Mouse (Mus musculus) right cerebral cortex, postnatal 14 days (tissue): ENCODE measurements around the gene Piwil1.

Source experiments
- DNase-seq: peaks from one replicate; pipeline ENCODE4 v3.0.0; 2022

Piwil1 gene

DNA sequence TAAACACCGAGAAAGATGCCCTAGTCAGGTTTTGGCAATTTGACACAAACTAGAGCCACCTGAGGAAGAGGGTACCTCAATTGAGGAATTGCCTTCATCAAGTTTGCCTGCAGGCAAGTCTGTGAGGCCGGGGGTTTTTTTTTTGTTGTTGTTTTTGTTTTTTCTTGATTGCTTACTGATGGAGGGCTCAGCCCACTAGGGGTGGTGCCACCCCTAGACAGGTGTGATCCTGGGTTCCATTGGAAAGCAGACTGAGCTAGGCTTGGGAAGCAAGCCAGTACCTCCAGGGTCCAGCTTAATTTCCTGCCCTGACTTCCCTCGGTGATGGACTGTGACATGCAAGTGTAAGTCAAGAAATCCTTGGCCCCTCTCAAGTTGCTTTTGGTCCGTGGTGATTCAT is at the start of gene Piwil1:
TSS of gene Piwil1 (plus strand) at position 301 of the 400 bp plus-strand sequence.
- no peak for DNase-seq

DNA sequence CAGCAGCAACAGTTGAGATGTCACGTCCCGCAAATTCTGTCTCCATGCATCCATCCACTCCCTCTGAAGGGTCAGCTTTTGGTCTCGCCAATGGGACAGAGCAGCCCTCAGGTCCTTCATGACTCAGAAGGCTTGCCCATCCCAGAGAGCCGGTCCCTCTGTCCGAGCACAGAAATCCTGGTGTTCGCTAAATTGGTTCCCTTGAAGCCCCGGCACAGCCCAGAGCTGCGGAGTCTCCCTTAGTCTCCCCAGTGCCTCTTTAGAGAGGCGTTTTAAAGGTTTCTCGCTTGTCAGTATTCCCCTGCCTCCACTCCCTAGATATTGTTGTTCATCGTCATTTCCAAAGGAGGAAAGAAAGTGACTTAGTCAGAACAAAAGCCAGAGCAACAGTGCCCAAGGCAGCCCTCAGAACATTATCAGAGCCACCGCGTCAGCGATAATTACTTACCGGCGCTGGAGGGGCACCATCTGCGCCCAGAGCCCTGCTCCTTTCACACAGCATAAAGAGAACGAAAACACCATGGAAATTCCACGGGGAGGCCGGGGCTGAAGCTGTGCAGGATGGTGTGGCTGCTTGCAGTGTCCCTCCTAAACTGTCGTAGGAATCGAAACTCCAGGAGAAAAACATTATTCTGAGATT is 45.7 kb upstream of the Piwil1 start:
- DNase-seq: no peak

DNA sequence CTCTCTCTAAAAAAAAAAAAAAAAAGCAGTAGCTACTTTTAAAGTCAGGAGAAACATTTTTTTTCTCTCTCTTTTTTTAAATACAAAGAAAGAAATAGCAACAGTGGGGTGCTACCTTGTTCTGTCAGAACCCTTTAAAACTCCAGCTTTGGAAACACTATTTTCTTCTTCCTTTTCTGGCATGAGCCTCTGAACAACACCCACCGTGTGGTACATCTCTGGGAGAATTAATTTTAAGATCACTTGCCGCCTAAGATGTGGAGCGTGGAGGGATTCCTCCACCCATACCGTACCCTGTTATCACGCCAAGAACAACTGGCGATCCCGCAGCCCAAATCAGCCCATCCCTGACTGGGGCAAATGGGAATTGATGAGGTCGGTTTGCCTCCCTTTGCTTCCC is 42.2 kb upstream of the Piwil1 start:
- no peak for DNase-seq

DNA sequence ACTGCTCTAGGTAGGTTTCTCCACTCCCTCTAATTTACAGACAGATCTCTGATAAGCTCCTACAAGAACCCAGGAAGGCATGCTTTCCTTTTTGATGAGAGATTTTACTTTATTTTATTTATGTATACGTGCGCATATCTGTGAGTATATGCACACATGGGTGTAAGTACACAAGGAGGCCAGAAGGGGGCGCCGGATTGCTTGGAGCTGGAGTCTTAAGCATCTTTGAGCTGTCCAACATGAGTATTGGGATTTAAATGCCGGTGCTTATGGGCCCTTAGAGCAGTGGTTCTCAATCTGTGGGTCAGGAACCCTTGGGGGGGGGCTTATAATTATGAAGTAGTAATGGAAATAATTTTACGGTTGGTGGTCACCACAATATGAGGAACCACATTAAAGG is 39.4 kb upstream of the Piwil1 start:
- DNase-seq: no peak

DNA sequence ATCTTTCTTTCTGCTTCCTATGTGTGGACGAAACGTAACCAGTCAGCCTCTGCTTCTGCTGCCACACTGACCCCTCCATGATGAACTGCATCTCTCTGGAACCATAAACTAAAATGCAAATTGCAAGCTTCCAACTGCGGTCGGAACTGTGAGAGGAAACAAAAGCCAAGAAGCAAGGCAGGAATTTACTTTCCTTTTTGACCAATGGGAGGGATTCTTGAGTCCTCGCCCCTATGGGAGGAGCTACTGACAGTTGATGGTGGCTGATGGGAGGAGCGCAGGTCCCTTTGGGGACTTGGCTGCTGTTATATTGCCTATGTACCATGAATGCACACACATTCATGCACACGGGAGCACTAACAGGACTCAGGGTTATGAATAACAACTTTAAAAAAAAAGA is 38.3 kb upstream of the Piwil1 start:
- no peak for DNase-seq

DNA sequence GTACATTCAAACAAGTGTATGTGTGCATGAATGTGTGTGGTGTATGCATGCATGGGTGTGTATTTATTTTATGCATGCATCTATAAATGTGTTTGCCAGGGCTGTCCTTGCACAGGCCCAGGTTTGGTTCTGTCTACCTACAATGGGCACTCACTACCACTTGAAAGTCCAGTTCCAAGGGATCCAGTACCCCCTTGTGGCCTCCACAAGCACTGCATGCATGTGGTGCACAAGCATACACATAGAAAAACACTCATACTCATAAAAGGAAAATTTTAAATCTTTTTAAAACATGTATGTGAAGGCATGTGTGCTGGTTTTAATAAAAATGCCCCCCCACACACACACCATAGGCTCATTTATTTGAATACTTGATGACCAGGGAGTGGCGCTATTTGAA is 37.3 kb upstream of the Piwil1 start:
- peak; percentile 30 for DNase-seq

DNA sequence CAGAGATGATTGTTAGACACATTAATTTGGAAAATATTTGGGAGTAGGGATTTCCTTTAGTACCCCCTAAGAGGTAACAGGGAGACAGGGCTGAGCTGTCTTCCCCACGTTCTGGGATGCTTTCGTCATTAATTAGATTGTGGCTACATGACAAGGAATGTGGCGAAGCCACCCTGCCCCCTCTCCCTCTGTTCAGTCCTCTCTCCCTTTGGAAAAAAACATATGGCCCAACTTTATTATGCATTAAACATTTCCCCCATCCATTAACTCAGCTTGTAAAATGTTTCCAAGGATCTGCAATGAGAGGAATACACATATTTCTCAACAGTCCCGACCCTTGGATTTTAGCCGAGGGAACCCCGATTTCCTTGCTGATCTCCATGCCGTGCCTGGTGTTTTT is 35.0 kb upstream of the Piwil1 start:
- DNase-seq: no peak

DNA sequence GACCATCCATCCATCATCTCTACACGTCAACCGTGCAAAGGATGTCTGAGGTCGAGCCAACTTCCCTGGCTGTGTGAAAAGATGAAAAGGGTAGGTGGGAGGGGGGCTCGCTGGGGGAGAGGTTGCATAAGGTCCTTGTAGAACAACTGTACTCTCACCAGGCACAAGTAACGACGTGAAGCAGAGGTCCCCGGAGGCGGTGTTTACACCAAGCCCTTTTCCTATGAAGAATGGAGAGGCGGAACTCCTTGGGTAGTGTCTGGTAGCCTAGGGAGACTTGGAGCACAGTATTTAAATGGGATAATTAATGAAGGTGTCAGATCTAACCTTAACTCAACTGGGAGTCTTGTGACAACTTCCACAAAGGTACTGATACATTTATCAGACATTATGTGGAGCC is 28.2 kb upstream of the Piwil1 start:
- no peak for DNase-seq

DNA sequence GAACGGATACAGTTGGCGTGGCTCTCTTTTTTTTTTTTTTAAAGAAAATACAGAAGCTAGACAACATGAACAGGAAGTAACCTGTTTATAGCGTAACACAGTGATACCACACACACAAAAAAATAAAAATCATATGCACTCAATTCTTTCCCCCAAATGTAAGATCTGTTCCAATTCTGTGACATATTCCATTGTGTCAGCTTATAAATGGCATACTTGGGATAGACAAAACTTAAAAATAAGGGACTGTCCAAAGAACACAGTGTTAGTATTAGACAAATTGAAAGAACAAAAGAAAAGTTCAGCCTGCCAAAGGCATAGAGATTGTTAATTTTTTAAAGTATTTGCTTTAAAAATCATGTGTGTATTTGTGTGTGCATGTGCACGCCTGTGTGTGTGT is 25.0 kb upstream of the Piwil1 start:
- no peak for DNase-seq

DNA sequence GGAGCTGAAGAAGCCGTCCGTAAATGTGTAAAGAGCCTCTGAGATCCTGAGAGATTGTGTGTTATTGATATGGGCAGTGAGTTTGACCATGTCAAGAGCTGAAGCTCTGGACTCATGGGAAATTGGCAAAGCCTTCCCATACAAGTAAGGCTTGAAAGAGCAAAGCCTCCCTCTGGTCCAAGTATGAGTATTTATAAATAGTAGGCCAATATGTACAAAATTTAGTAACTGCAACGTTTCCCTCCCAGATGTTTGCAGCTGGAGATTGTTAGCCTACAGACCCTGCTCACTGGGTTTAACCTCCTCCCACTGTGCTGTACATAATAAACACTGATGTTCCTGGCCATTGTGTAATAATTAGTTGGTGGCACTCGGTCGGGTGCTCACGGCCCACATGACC is 24.5 kb upstream of the Piwil1 start:
- no peak for DNase-seq

DNA sequence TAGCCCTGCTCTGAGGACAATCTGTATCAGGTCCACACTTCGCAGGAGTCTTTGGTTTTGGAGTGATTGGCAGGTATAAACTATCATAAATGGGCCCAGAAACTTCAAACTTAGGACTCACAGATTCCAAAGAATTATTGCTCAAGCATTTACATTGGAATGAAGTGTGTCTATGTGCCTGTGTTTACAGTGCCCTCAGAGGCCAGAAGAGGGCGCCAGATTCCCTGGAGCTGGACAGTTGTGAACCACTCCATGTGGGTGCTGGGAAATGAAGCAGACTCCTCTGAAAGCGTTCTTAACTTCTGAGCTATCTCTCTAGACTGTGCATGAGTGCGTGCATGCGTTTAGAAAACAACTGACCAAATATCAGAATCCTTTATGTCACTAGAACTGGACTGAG is 20.9 kb upstream of the Piwil1 start:
- no peak for DNase-seq

DNA sequence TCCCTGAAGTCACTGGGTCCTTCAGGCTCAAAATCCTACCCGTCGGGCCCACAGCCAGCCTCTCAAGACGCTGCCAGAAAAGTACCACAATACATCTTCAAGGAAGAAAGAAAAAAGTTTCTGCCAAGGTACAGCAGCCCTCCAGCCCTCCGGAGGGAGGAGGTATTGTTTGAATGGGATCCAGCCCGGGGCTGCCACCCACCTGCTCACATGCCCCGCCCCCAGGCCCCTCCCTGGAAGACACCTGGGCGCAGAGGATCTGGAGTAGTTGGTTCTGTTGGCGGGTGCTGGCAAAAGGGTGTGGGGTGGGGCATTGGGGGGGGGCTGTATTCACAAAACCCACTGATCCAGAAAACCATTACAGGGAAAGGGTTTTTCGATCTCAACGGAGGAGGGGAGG is 18.1 kb upstream of the Piwil1 start:
- DNase-seq: no peak

DNA sequence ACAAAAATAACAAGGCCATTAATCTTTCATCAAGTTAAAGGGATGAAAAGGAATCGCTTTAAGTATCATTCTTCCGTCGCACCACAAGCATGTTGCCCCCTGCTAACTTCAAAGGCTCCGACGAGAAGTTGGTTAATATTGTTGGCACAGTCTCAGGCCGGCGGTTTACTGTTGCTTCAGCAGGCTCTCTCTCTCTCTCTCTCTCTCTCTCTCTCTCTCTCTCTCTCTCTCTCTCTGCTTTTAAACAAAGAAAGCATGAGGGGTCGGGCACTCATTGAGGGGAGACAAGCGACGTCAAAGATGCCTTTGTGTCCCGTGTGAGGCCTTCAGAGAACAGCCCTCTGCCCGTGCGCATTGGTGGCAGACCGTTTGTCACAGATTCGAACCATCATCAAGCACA is 17.7 kb upstream of the Piwil1 start:
- no peak for DNase-seq

DNA sequence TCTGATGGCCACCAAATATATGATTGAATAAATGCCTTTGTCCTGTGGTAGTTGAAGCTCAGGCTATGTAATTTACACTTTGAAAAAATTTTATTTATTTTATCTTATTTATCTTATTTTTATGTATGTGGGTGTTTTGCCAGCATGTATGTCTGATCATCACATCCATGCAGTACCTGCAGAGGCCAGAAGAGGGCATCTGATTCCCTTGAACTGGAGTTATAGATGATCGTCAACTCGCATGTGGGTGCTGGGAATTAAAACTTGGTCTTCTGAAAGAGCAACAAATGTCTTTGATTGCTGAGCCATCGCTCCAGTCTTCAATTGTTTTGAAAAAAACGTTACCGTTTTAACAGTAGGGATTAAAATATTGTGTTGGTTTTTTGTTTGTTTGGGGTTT is 15.2 kb upstream of the Piwil1 start:
- DNase-seq: no peak

DNA sequence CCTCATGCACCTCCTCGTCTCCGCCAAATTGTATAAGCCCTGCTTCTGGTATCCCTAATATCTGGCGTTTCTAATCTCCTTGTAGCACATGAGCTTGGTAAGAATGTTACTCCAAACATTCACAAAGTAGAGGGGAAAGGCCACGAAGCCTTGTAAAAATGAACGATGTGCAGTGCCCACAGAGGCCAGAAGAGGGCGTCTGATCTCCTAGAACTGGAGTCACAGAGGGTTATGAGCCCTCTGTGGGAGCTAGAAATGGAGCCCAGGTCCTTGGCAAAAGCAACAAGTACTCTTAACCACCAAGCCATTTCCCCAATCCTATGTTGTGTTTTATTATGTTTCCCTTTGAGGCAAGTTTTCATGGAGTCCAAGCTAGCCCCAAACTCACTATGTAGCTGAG is 8.2 kb upstream of the Piwil1 start:
- DNase-seq: no peak

DNA sequence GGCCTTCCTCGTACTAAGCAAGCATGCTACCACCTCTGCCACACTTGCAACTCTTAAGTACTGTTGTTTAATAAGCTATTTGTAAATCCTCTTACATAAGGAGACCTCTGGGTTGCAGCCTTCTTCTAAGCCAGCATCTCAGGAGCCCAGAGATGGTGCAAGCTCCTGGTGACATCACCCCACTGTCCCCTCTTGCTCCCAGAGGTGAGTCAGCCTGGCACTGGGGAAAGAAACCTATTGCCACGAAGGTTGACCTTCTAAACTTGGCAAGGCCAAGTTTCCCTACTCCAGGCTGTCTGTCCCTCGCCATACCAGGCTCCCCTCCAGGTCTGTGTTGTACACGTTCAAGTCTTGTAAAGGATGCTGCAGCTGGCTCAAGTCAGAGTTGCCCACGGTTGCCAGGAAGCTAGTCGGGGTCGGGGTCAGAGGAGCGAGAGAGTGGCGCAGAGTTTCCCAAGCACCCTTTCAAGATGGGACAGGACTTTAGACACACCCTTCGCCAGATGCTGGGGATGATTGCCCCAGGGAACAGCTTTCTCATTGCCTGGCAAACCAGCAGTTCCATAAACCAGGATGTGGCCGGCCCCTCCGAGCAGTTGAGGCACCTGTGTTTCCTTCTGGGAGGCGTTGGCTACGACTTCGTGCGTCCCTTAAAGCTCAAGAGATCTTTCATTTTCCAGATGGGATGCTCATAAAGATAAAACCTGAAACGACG is 7.6 kb upstream of the Piwil1 start:
- no peak for DNase-seq

DNA sequence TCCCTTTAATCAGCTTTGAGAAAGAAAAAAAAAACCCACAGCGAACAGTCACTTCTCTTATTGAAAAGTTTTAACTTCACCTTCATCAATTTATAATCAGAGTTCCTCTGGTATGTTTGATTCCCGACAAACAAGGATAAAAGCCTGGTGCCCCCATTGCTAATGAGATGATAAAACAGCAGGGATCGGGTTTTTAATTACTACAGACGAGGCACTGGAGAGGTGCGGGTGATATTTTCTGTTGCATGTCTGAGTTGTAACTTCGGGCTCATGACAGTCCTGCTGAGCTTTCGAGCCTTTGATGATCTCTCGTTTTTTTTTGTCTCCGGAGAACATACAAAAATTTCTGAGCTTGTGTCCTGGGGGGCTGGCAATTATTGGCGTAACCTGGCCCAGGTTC is 5.5 kb upstream of the Piwil1 start:
- no peak for DNase-seq

DNA sequence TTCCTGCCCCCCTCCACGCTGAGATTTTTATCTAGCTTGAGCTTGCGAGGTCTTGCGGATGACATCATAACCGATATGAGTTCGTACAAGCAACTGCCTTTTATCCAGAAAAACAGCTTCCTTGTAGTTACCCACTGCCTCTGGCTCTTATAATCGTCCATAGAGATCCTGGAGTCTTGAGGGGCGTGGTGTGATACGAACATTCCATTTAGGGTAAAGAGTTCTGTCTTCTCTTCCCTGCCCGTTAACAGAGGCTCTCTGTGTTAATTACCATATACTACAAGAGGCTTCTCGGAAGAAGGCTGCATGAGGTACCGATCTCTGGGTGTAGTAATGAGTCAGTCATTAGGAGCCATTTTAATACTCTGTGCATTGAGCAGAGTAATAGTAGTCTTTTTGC is 1.6 kb upstream of the Piwil1 start:
- DNase-seq: no peak

DNA sequence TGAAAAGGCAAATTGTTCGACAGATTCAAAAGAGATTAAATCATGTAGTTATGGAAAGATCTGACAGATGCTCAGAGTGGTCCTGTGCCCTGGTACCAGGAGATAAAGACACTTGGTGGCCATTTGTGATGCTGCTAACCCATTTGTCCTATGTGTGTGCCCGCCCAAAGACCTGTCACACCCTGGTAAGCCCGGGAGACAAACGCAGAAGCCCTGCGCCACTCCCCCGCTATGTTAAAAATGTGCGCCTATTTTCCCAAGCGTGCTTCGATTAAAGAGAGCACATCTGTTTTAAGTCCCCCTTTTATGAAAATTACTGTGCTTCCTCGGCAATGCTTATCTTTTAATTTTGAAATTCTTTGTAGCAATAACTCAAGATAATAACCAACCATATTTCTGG is 1.4 kb downstream of the Piwil1 start:
- DNase-seq: no peak

DNA sequence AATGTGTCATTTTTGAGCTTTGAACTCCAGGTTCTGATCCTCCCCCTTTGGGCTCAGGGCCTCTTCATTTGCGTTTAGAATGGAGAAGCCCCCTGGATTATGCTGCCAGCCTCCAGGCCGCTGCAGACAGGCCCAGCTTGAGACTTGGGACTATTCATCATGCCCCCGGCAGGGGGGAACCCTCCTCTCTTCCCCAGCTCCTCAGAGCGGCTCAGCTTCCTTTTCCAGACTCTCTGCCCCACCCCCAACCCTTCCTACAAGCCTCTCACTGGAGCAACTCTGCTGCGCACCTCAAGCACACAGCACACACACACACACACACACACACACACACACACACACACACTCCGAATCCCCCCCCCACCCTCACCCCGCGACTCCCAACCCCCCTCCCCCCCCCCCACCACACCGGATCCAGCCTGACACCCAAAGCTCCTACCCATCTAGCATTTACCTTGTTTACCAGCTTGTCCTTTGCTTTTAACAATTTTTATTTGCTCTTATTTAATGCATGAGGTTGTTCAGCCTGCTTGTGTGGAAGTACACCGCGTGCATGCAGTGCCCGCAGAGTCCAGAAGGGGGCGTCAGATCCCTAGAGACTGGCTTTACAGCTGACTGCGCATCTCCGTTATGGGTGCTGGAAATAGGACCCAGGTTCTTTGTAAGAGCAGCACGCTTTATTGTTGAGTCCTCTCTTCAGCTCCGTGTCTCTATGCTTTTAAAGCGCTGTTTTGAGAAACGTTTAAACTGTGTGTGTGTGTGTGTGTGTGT is 2.0 kb downstream of the Piwil1 start:
- peak; percentile 45 for DNase-seq

DNA sequence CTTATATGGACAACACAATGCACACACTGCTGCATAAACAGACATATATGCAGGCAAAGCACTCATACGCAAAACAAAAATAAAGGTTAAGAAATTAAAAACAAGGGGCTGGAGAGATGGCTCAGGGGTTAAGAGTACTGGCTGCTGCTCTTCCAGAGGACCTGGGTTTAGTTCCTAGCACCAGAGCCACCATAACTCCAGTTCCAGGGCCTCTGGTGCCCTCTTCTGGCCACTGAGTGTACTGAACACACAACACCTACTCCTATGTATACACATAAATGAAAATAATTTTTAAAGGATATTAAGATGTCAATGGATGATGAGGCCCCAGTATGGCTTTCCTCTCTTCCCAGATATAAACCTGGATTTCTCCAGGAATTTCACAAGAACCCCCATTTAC is 4.1 kb downstream of the Piwil1 start:
- DNase-seq: no peak

DNA sequence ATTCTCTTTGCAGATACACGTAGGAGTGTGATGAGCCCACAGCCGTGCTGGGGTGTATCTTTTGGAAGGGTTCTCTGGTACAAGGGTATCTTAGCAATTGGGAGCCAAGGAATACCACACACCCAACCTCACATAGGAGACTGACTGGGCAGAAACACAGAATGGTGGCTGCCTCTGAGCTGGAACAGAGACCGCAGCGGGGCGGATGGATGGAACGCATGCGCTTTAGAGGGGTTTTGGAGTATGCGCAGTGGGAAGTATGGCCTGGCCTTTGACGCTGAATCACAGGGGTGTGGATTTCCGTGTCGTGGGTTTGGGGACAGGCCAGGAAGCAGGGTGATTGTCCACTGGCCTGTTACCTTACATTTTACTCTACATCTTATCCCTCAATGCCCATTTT is 4.9 kb downstream of the Piwil1 start:
- no peak for DNase-seq

DNA sequence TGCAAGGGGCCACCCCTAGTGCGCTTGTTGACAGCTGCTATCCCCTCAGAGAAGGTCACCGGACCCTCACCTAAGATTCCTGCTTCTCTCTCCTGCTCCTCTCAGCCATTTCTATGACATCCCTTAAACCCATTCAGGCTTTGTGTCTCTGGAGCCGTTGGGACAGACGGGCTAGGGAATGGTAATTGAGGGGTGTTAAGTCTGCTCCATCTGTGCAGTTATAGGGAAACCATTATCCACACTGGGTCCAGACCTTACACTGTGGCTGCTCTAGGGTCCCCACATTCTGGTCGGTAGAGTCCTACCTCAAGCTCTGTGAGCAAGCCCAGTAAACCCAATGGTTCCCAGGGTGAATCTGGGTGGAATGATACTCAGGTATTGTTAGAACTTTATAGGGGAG is 6.6 kb downstream of the Piwil1 start:
- DNase-seq: no peak

DNA sequence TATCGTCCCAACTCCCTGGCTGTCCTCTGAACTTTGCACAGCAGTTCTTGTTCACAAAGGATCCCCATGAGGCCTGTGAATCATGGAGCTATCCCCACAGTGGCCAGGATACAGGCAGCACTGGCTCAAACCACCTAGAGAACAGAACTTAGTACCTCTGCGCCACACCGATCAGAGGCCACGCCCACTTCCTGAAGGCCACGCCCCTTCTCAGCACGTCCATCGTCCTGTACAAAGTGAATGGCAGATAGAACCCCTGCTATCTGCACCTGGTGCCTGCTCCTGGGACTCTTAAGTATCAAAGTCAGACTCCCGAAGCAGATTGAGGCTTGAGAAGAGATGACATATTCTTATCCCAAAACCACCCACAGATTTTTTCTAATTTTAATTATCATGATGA is 8.3 kb downstream of the Piwil1 start:
- DNase-seq: no peak
